Comparison of ENCODE assay signal across 17 mouse cellular contexts in the genomic region with DNA sequence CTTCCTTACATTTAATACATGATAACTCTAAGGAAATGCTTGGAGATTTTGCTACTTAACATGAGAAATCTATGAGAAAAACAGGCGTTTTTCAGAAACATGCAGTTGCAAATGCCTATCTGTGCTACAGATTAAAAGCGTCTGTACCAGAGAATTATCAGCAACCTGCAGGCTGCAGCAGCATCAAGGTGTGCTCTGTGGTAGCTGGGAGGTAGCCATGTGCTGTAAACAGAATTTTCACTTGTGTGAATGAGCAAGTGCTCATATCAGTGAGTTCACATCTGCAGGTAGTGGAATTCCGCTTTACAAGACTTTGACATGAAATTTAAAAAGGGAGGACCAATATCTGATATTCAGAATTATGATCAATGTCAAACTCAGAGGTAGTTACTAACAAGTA. TPM values are rescaled to one million over a fixed set of nuclear protein-coding genes. Genes with fewer than 3 reads are reported as not detected.
"Had no signal": no experiment of that assay in that cellular context is flagged by ENCODE, and none has a peak within 500 bp of the region (broad histone marks: within the 10 kb centered on the region; RNA-seq: fewer than 3 reads in every experiment).

No protein-coding gene starts in this region.

- H3K27ac ChIP-seq: intestine, embryonic 15.5 days; kidney, embryonic 15.5 days; limb, embryonic 12.5 days; limb, embryonic 15.5 days; macrophage; midbrain, embryonic 13.5 days; stomach, postnatal 0 days had no signal

- H3K4me1 ChIP-seq: intestine, embryonic 15.5 days; kidney, embryonic 15.5 days; limb, embryonic 12.5 days; limb, embryonic 15.5 days; midbrain, embryonic 13.5 days had no signal

- H3K27me3 ChIP-seq: intestine, embryonic 15.5 days; kidney, embryonic 15.5 days; limb, embryonic 12.5 days; limb, embryonic 15.5 days; midbrain, embryonic 13.5 days had no signal

- H3K4me3 ChIP-seq: intestine, embryonic 15.5 days; kidney, embryonic 15.5 days; limb, embryonic 12.5 days; limb, embryonic 15.5 days; midbrain, embryonic 13.5 days had no signal

- H3K4me2 ChIP-seq: intestine, embryonic 15.5 days; kidney, embryonic 15.5 days; limb, embryonic 12.5 days; limb, embryonic 15.5 days; midbrain, embryonic 13.5 days had no signal

- DNase-seq: kidney, adult 11 months; kidney, adult 8-10 months; kidney, postnatal 10 days; kidney, postnatal 4 days; left cerebral cortex, postnatal 4 days; lung, adult 2 months; thymus, adult 2 months; thymus, postnatal 14 days; thymus, postnatal 4 days had no signal

- H3K9ac ChIP-seq: intestine, embryonic 15.5 days; kidney, embryonic 15.5 days; limb, embryonic 12.5 days; limb, embryonic 15.5 days; midbrain, embryonic 13.5 days had no signal

- H3K9me3 ChIP-seq: intestine, embryonic 15.5 days; kidney, embryonic 15.5 days; limb, embryonic 12.5 days; limb, embryonic 15.5 days; midbrain, embryonic 13.5 days had no signal

- H3K36me3 ChIP-seq: intestine, embryonic 15.5 days; kidney, embryonic 15.5 days; limb, embryonic 15.5 days had no signal

- ATAC-seq: intestine, embryonic 15.5 days; midbrain, embryonic 13.5 days had no signal

RNA-seq across cellular contexts. Expression of a gene that starts 42.7 kb away (rescaled TPM):
- total RNA-seq: megakaryocyte, adult 5-6 weeks had no signal
- polyA plus RNA-seq: macrophage had no signal
